Mouse (Mus musculus): ENCODE data around the gene Mapk8ip3.

DNA sequence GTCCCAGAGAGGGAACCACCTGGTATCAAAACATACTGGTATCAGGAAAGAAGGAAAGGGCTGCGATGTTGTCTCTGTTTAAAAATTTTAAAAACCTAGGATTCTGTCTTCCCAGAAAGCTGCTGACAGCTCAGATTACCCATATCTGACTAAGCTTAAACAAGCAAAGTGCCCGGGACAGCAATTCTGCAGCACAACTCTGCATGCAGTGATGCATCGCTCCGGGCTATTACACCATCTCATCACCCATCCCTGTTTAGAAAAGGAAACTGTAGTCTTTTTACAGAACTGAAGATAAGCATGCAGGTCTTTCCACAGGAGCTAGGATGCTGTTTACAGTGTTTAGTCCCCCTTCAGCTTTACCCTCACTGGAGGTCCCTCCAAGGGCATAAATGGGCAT lies 1.9 kb downstream of the Mapk8ip3 start:
- TF ChIP-seq POLR2A (IDR thresholded peaks at IDR 0.05; ENCODE audit: insufficient read depth, low read depth, low read length) (no peak), CTCF (IDR thresholded peaks at IDR 0.05) (no peak), EP300 (IDR thresholded peaks at IDR 0.05; ENCODE audit: insufficient read depth, low read depth, low read length) (no peak)

Measured in heart, adult 2 months (tissue).